ENCODE assay signal across 8 mouse cellular contexts in genomic region chr5:136918655-136919472, GRCm38 (mm10). TPM values are rescaled to one million over a fixed set of nuclear protein-coding genes. Genes with fewer than 3 reads are reported as not detected.
DNase-seq lines count a peak whose midpoint lies in the region; ATAC-seq and TF ChIP-seq lines count a peak whose summit lies in the region.

No protein-coding gene starts in this region.

- peak overlapping the region; percentile 86 for H3K4me2 ChIP-seq in forebrain, embryonic 12.5 days
- H3K4me2 ChIP-seq in liver, embryonic 15.5 days = peak overlapping the region; percentile 90
- peak overlapping the region; percentile 86 for H3K4me2 ChIP-seq in neural tube, embryonic 12.5 days (replicated peaks)
- peak overlapping the region; percentile 75 for H3K4me2 ChIP-seq in stomach, postnatal 0 days (replicated peaks; ENCODE audit: low read depth)

- H3K4me1 ChIP-seq in ES-Bruce4 (ENCODE audit: control insufficient read depth, insufficient read depth, low read length) = peaks cover 7% of the 10 kb centered on the region
- peaks cover 7% of the 10 kb centered on the region for H3K4me1 ChIP-seq in forebrain, embryonic 12.5 days
- H3K4me1 ChIP-seq in liver, embryonic 15.5 days (replicated peaks) = peaks cover 21% of the 10 kb centered on the region
- H3K4me1 ChIP-seq in neural tube, embryonic 12.5 days = peaks cover 7% of the 10 kb centered on the region; the same call in 1 of the 2 replicates
- H3K4me1 ChIP-seq in stomach, postnatal 0 days (replicated peaks; ENCODE audit: control insufficient read depth, insufficient read depth) = peaks cover 3% of the 10 kb centered on the region; the same call in 1 of the 2 replicates

- H3K27me3 ChIP-seq in ES-Bruce4 (ENCODE audit: control insufficient read depth, insufficient read depth, low read length, poor library complexity, severe bottlenecking) = no peaks in the 10 kb centered on the region
- H3K27me3 ChIP-seq in forebrain, embryonic 12.5 days = no peaks in the 10 kb centered on the region
- no peaks in the 10 kb centered on the region for H3K27me3 ChIP-seq in liver, embryonic 15.5 days
- H3K27me3 ChIP-seq in neural tube, embryonic 12.5 days (replicated peaks) = no peaks in the 10 kb centered on the region
- H3K27me3 ChIP-seq in stomach, postnatal 0 days (ENCODE audit: control insufficient read depth, insufficient read depth, low read length) = no peaks in the 10 kb centered on the region

- WGBS in forebrain, embryonic 12.5 days = 3% methylated on average over 38 of the region's 38 CpGs
- 3% methylated on average over 38 of the region's 38 CpGs for WGBS in liver, embryonic 15.5 days (ENCODE audit: insufficient replicate concordance)
- 4% methylated on average over 38 of the region's 38 CpGs for WGBS in neural tube, embryonic 12.5 days
- WGBS in stomach, postnatal 0 days = 1% methylated on average over 38 of the region's 38 CpGs

- peak; percentile 81 for DNase-seq in c-Kit-positive CD71-positive TER-119-positive erythroid progenitor cells, embryonic 14.5 days (ENCODE audit: low spot score)
- peak; percentile 86 to 87 for DNase-seq in heart, postnatal 10 days
- peak; percentile 71 to 81 for DNase-seq in kidney, postnatal 4 days
- DNase-seq in stomach, postnatal 0 days (ENCODE audit: low spot score) = peak; percentile 79

- H3K9me3 ChIP-seq in ES-Bruce4 (replicated peaks; ENCODE audit: control insufficient read depth, insufficient read depth, low read length, poor library complexity, severe bottlenecking) = no peaks in the 10 kb centered on the region
- H3K9me3 ChIP-seq in forebrain, embryonic 12.5 days = no peaks in the 10 kb centered on the region
- no peaks in the 10 kb centered on the region for H3K9me3 ChIP-seq in liver, embryonic 15.5 days (replicated peaks)
- H3K9me3 ChIP-seq in neural tube, embryonic 12.5 days = no peaks in the 10 kb centered on the region
- H3K9me3 ChIP-seq in stomach, postnatal 0 days (ENCODE audit: control insufficient read depth, low read length) = no peaks in the 10 kb centered on the region

- intact Hi-C loops in heart, postnatal 10 days (cut with DNase I) = no loop called here

- no peak overlapping the region for H3K27ac ChIP-seq in ES-Bruce4 (ENCODE audit: insufficient read depth, low read length)
- peak overlapping the region; percentile 42; the same call in 1 of the 2 replicates for H3K27ac ChIP-seq in forebrain, embryonic 12.5 days
- peak overlapping the region; percentile 24; the same call in 1 of the 2 replicates for H3K27ac ChIP-seq in liver, embryonic 15.5 days (replicated peaks)
- H3K27ac ChIP-seq in neural tube, embryonic 12.5 days = no peak overlapping the region
- peak overlapping the region; percentile 0; the same call in 1 of the 2 replicates for H3K27ac ChIP-seq in stomach, postnatal 0 days (replicated peaks)

- no peaks in the 10 kb centered on the region for H3K36me3 ChIP-seq in ES-Bruce4 (ENCODE audit: control insufficient read depth, insufficient read depth, low read length, poor library complexity, severe bottlenecking)
- H3K36me3 ChIP-seq in forebrain, embryonic 12.5 days (replicated peaks) = peaks cover 6% of the 10 kb centered on the region
- H3K36me3 ChIP-seq in liver, embryonic 15.5 days (replicated peaks) = no peaks in the 10 kb centered on the region
- H3K36me3 ChIP-seq in neural tube, embryonic 12.5 days = peaks cover 1% of the 10 kb centered on the region; the same call in 1 of the 2 replicates
- no peaks in the 10 kb centered on the region for H3K36me3 ChIP-seq in stomach, postnatal 0 days (ENCODE audit: control insufficient read depth, insufficient read depth, low read length)

- no peak for TF ChIP-seq CTCF in ES-Bruce4 (IDR thresholded peaks at IDR 0.05; ENCODE audit: low read depth, low read length)
- TF ChIP-seq CTCF in stomach, postnatal 0 days (IDR thresholded peaks at IDR 0.05; ENCODE audit: low read depth) = no peak

- peak overlapping the region; percentile 71 for H3K4me3 ChIP-seq in ES-Bruce4 (ENCODE audit: low read depth, low read length)
- peak overlapping the region; percentile 59 for H3K4me3 ChIP-seq in forebrain, embryonic 12.5 days (replicated peaks)
- H3K4me3 ChIP-seq in liver, embryonic 15.5 days (replicated peaks) = peak overlapping the region; percentile 62
- peak overlapping the region; percentile 55 for H3K4me3 ChIP-seq in neural tube, embryonic 12.5 days
- peak overlapping the region; percentile 49 for H3K4me3 ChIP-seq in stomach, postnatal 0 days (ENCODE audit: low read depth, low read length)

- H3K9ac ChIP-seq in ES-Bruce4 (ENCODE audit: low read depth, poor library complexity, severe bottlenecking) = peak overlapping the region; percentile 54
- H3K9ac ChIP-seq in forebrain, embryonic 12.5 days = peak overlapping the region; percentile 71
- peak overlapping the region; percentile 50 for H3K9ac ChIP-seq in liver, embryonic 15.5 days
- peak overlapping the region; percentile 58 for H3K9ac ChIP-seq in neural tube, embryonic 12.5 days
- H3K9ac ChIP-seq in stomach, postnatal 0 days (ENCODE audit: low read length) = peak overlapping the region; percentile 61

- peak; percentile 89 for ATAC-seq in forebrain, embryonic 12.5 days (ENCODE audit: low FRiP score)
- peak; percentile 84 for ATAC-seq in liver, embryonic 15.5 days (ENCODE audit: insufficient read depth)
- peak; percentile 84 for ATAC-seq in neural tube, embryonic 12.5 days (ENCODE audit: low FRiP score, low read depth)
- ATAC-seq in stomach, postnatal 0 days (ENCODE audit: low FRiP score, low TSS enrichment) = peak; percentile 80

- no peak for TF ChIP-seq POLR2A in ES-Bruce4 (IDR thresholded peaks at IDR 0.05; ENCODE audit: insufficient read depth, low read length)

- TF ChIP-seq EP300 in ES-Bruce4 (IDR thresholded peaks at IDR 0.05; ENCODE audit: insufficient read depth, low read depth, low read length) = no peak
- no peak for TF ChIP-seq EP300 in stomach, postnatal 0 days (optimal IDR thresholded peaks at IDR 0.05)

RNA-seq across cellular contexts. Expression of gene Ift22, which starts 10.9 kb away (rescaled TPM):
- polyA plus RNA-seq in ES-Bruce4 (2011; ENCODE audit: insufficient read depth, insufficient read length, low read depth, missing spikeins) = 9.3 and 10.1 TPM in 2 replicates
- 107 and 115 TPM in 2 replicates for polyA plus RNA-seq in forebrain, embryonic 12.5 days (2016; fragmentation: Nextera tagmentation; extraction: Ambion mirVana)
- total RNA-seq in heart, postnatal 10 days (2021) = 10 to 100 TPM; 14.4 to 17.2 TPM
- polyA plus RNA-seq in liver, embryonic 15.5 days (2015; fragmentation: Nextera tagmentation; extraction: Ambion mirVana) = 7.5 and 9.0 TPM in 2 replicates
- polyA plus RNA-seq in neural tube, embryonic 12.5 days (2016; fragmentation: Nextera tagmentation; extraction: Ambion mirVana) = 98.2 and 106 TPM in 2 replicates
- 26.1 and 28.4 TPM in 2 replicates for polyA plus RNA-seq in stomach, postnatal 0 days (2015; fragmentation: Nextera tagmentation; extraction: Ambion mirVana)

RNA-seq across cellular contexts. Expression of gene Fis1, which starts 34.2 kb away (rescaled TPM):
- 87.8 and 97.5 TPM in 2 replicates for polyA plus RNA-seq in ES-Bruce4 (2011; ENCODE audit: insufficient read depth, insufficient read length, low read depth, missing spikeins)
- 287 and 302 TPM in 2 replicates for polyA plus RNA-seq in forebrain, embryonic 12.5 days (2016; fragmentation: Nextera tagmentation; extraction: Ambion mirVana)
- total RNA-seq in heart, postnatal 10 days (2021) = 100 to 1,000 TPM; 180 to 184 TPM
- 190 and 201 TPM in 2 replicates for polyA plus RNA-seq in liver, embryonic 15.5 days (2015; fragmentation: Nextera tagmentation; extraction: Ambion mirVana)
- polyA plus RNA-seq in neural tube, embryonic 12.5 days (2016; fragmentation: Nextera tagmentation; extraction: Ambion mirVana) = 304 and 321 TPM in 2 replicates
- 255 and 270 TPM in 2 replicates for polyA plus RNA-seq in stomach, postnatal 0 days (2015; fragmentation: Nextera tagmentation; extraction: Ambion mirVana)

RNA-seq across cellular contexts. Expression of gene Col26a1, which starts 35.9 kb away (rescaled TPM):
- polyA plus RNA-seq in ES-Bruce4 (2011; ENCODE audit: insufficient read depth, insufficient read length, low read depth, missing spikeins) = 0.52 and 2.2 TPM in 2 replicates
- 33.7 and 42.6 TPM in 2 replicates for polyA plus RNA-seq in forebrain, embryonic 12.5 days (2016; fragmentation: Nextera tagmentation; extraction: Ambion mirVana)
- total RNA-seq in heart, postnatal 10 days (2021) = 10 to 100 TPM in 1 of 2 experiments, 1 to 10 TPM in 1; 9.7 to 12.7 TPM
- polyA plus RNA-seq in liver, embryonic 15.5 days (2015; fragmentation: Nextera tagmentation; extraction: Ambion mirVana) = 0.85 and 0.93 TPM in 2 replicates
- 67.9 and 74.6 TPM in 2 replicates for polyA plus RNA-seq in neural tube, embryonic 12.5 days (2016; fragmentation: Nextera tagmentation; extraction: Ambion mirVana)
- polyA plus RNA-seq in stomach, postnatal 0 days (2015; fragmentation: Nextera tagmentation; extraction: Ambion mirVana) = 2.9 and 3.5 TPM in 2 replicates

RNA-seq across cellular contexts. Expression of gene Cldn15, which starts 47.6 kb away (rescaled TPM):
- polyA plus RNA-seq in ES-Bruce4 (2011; ENCODE audit: insufficient read depth, insufficient read length, low read depth, missing spikeins) = not detected in 2 replicates
- polyA plus RNA-seq in forebrain, embryonic 12.5 days (2016; fragmentation: Nextera tagmentation; extraction: Ambion mirVana) = 0.27 and 0.50 TPM in 2 replicates
- 1 to 10 TPM; 5.8 to 8.1 TPM for total RNA-seq in heart, postnatal 10 days (2021)
- 5.9 and 8.1 TPM in 2 replicates for polyA plus RNA-seq in liver, embryonic 15.5 days (2015; fragmentation: Nextera tagmentation; extraction: Ambion mirVana)
- polyA plus RNA-seq in neural tube, embryonic 12.5 days (2016; fragmentation: Nextera tagmentation; extraction: Ambion mirVana) = 0.27 and 0.30 TPM in 2 replicates
- polyA plus RNA-seq in stomach, postnatal 0 days (2015; fragmentation: Nextera tagmentation; extraction: Ambion mirVana) = 5.1 and 6.8 TPM in 2 replicates

Comparison
In these comparisons a context has a peak if more than half of its experiments do, and no peak if none do; other contexts are left out.
1. H3K27ac ChIP-seq: peak in forebrain, embryonic 12.5 days (single experiment), liver, embryonic 15.5 days (single experiment) and stomach, postnatal 0 days (single experiment); none in ES-Bruce4 (single experiment) and neural tube, embryonic 12.5 days (single experiment).
2. Peak in every context shown above with its lines, with median percentiles within 50 percentile points of each other: H3K4me3 ChIP-seq, H3K9ac ChIP-seq, DNase-seq, ATAC-seq and H3K4me2 ChIP-seq.